Mouse (Mus musculus) limb, embryonic 11.5 days (tissue): Measurements from ENCODE around the gene Ajm1. TPM values are rescaled to one million over a fixed set of nuclear protein-coding genes. Genes with fewer than 3 reads are reported as not detected.
"Not testable (repeated sequence)": the region's sequence is repeated elsewhere in the genome, so short reads cannot be mapped to it uniquely, and the experiment has no call there.

Source experiments
- ATAC-seq: fragments of 200-750 bp; cut with Nextera tagmentation; 2 replicates; pipeline ENCODE4 v1.8.0; 2017; ENCODE audit warnings: low read depth; ENCODE audit not compliant: insufficient number of reproducible peaks, low FRiP score, low TSS enrichment
- DNase-seq: peaks from one replicate; pipeline ENCODE4 v3.0.0-alpha.2; 2015; ENCODE audit warnings: low spot score
- H3K27ac ChIP-seq: fragments of 300-500 bp; sonication (generic); replicated peaks from 2 replicates; pipeline ENCODE4 v1.5.1; 2014; ENCODE audit warnings: low read depth, mild to moderate bottlenecking, low read length
- H3K27me3 ChIP-seq: fragments of 300-500 bp; sonication (generic); 2 replicates; pipeline ENCODE4 v1.6.1; 2014; ENCODE audit warnings: mild to moderate bottlenecking, low read length, mixed read lengths; ENCODE audit not compliant: control insufficient read depth, insufficient read depth
- H3K36me3 ChIP-seq: fragments of 300-500 bp; sonication (generic); 2 replicates; pipeline ENCODE4 v1.6.1; 2014; ENCODE audit warnings: mild to moderate bottlenecking, low read length, moderate library complexity, mixed read lengths; ENCODE audit not compliant: control insufficient read depth, insufficient read depth
- H3K4me1 ChIP-seq: fragments of 300-500 bp; sonication (generic); 2 replicates; pipeline ENCODE4 v1.6.1; 2014; ENCODE audit warnings: low read length, mixed read lengths; ENCODE audit not compliant: control insufficient read depth, insufficient read depth
- H3K4me2 ChIP-seq: fragments of 300-500 bp; sonication (generic); 2 replicates; pipeline ENCODE4 v1.6.1; 2014; ENCODE audit warnings: low read depth, mild to moderate bottlenecking, moderate library complexity; ENCODE audit not compliant: severe bottlenecking
- H3K4me3 ChIP-seq: fragments of 300-500 bp; sonication (generic); 2 replicates; pipeline ENCODE4 v1.5.1; 2014; ENCODE audit warnings: low read depth, low read length
- H3K9ac ChIP-seq: fragments of 300-500 bp; sonication (generic); 2 replicates; pipeline ENCODE4 v1.6.1; 2014; ENCODE audit warnings: mild to moderate bottlenecking, low read length
- H3K9me3 ChIP-seq: fragments of 300-500 bp; sonication (generic); 2 replicates; pipeline ENCODE4 v1.6.1; 2016; ENCODE audit warnings: low read length; ENCODE audit not compliant: control insufficient read depth
- WGBS: fragments of 180-500 bp; shearing (Covaris S2); extraction: QIAGEN DNeasy Blood & Tissue Kit; methylation state at CpG from one replicate; pipeline ENCODE4 v1.1.7; 2014; 5-methylcytosine and 5-hydroxymethylcytosine counted together
- polyA plus RNA-seq: library from polyadenylated mRNA; unstranded; fragments of >200 nt; fragmentation: Nextera tagmentation; extraction: Ambion mirVana; gene quantifications from 2 replicates; pipeline ENCODE4 v1.2.1, GENCODE M21; 2014

Ajm1 gene
- polyA plus RNA-seq, 1 experiment from 2014 or later, result 0.04 TPM

- Histone ChIP-seq H3K27me3 (no peaks in the 10 kb centered on the region), H3K9ac (no peak overlapping the region), H3K4me2 (no peak overlapping the region)
These were observed 25.3 kb downstream of the Ajm1 start for GRCm38 (mm10) chr2:25556296-25556695.

GRCm38 (mm10) chr2:25555479-25555878, 26.1 kb downstream of the Ajm1 start:
- not testable (repeated sequence) for H3K4me2 ChIP-seq, DNase-seq, H3K27ac ChIP-seq, H3K9me3 ChIP-seq, H3K4me1 ChIP-seq, H3K9ac ChIP-seq, H3K36me3 ChIP-seq, ATAC-seq, H3K27me3 ChIP-seq, H3K4me3 ChIP-seq
- 44% methylated on average over 2 of the region's 2 CpGs for WGBS

More at GRCm38 (mm10) chr2:25556296-25556695, 25.3 kb downstream of the Ajm1 start:
- no peak for DNase-seq
- Histone ChIP-seq H3K27ac (no peak overlapping the region; the same call in 1 of the 2 replicates), H3K4me3 (no peak overlapping the region), H3K36me3 (peaks cover 8% of the 10 kb centered on the region; the same call in 1 of the 2 replicates), H3K4me1 (peaks cover 10% of the 10 kb centered on the region), H3K9me3 (no peaks in the 10 kb centered on the region)
- WGBS, result 68% methylated on average over 1 of the region's 1 CpGs
- ATAC-seq, result no peak

GRCm38 (mm10) chr2:25553171-25553786, 28.3 kb downstream of the Ajm1 start:
- not testable (repeated sequence) for H3K4me1 ChIP-seq, H3K9ac ChIP-seq, H3K9me3 ChIP-seq, H3K36me3 ChIP-seq, H3K4me3 ChIP-seq, DNase-seq, H3K27me3 ChIP-seq, H3K27ac ChIP-seq, ATAC-seq, H3K4me2 ChIP-seq
- 88% methylated on average over 4 of the region's 4 CpGs for WGBS

GRCm38 (mm10) chr2:25551186-25551585, 30.4 kb downstream of the Ajm1 start:
- H3K9me3 ChIP-seq, result no peaks in the 10 kb centered on the region
- H3K4me1 ChIP-seq, result no peaks in the 10 kb centered on the region; the same call in 1 of the 2 replicates
- WGBS, result 35% methylated on average over 5 of the region's 5 CpGs
- H3K4me2 ChIP-seq, result no peak overlapping the region
- no peak overlapping the region for H3K27ac ChIP-seq
- DNase-seq (no peak), ATAC-seq (no peak)
- H3K36me3 ChIP-seq, result no peaks in the 10 kb centered on the region
- H3K9ac ChIP-seq, result no peak overlapping the region
- no peaks in the 10 kb centered on the region for H3K27me3 ChIP-seq
- no peak overlapping the region for H3K4me3 ChIP-seq

GRCm38 (mm10) chr2:25549021-25549991, 32.3 kb downstream of the Ajm1 start:
- WGBS, result 70% methylated on average over 9 of the region's 9 CpGs
- no peak overlapping the region for H3K27ac ChIP-seq
- H3K4me2 ChIP-seq, result no peak overlapping the region
- DNase-seq (no peak), ATAC-seq (no peak)
- H3K4me1 ChIP-seq, result peaks cover 4% of the 10 kb centered on the region; the same call in 1 of the 2 replicates
- H3K4me3 ChIP-seq, result no peak overlapping the region
- peaks cover 2% of the 10 kb centered on the region; the same call in 1 of the 2 replicates for H3K36me3 ChIP-seq
- no peak overlapping the region for H3K9ac ChIP-seq
- H3K9me3 ChIP-seq, result no peaks in the 10 kb centered on the region
- no peaks in the 10 kb centered on the region for H3K27me3 ChIP-seq

GRCm38 (mm10) chr2:25546811-25547491, 34.6 kb downstream of the Ajm1 start, which contains the start of gene Traf2:
Gene Traf2 (minus strand): TSS chr2:25546940.
- no peaks in the 10 kb centered on the region for H3K9me3 ChIP-seq
- peak within 1 kb of the TSS; percentile 71; the same call in 1 of the 2 replicates for H3K27ac ChIP-seq
- DNase-seq, result peak; percentile 99
- peak within 1 kb of the TSS; percentile 83 for H3K9ac ChIP-seq
- peaks cover 4% of the 10 kb centered on the region; the same call in 1 of the 2 replicates for H3K4me1 ChIP-seq
- peak; percentile 98 for ATAC-seq
- H3K27me3 ChIP-seq, result no peaks in the 10 kb centered on the region
- WGBS, result 3% methylated on average over 46 of the region's 48 CpGs
- peaks cover 2% of the 10 kb centered on the region; the same call in 1 of the 2 replicates for H3K36me3 ChIP-seq
- peak within 1 kb of the TSS; percentile 79 for H3K4me2 ChIP-seq
- peak within 1 kb of the TSS; percentile 70 for H3K4me3 ChIP-seq

GRCm38 (mm10) chr2:25545996-25546810, 35.4 kb downstream of the Ajm1 start:
- 8% methylated on average over 41 of the region's 43 CpGs for WGBS
- Histone ChIP-seq H3K27ac (peak overlapping the region; percentile 71; the same call in 1 of the 2 replicates), H3K4me2 (peak overlapping the region; percentile 79), H3K36me3 (peaks cover 2% of the 10 kb centered on the region; the same call in 1 of the 2 replicates), H3K27me3 (no peaks in the 10 kb centered on the region), H3K9me3 (no peaks in the 10 kb centered on the region), H3K9ac (peak overlapping the region; percentile 83), H3K4me1 (peaks cover 6% of the 10 kb centered on the region; the same call in 1 of the 2 replicates), H3K4me3 (peak overlapping the region; percentile 70)
- DNase-seq (no peak), ATAC-seq (peak; percentile 71)
